Mouse (Mus musculus) 3134 (cell line): Measurements from ENCODE around the gene Atcay.

Source experiments
- DNase-seq: peaks from one replicate; pipeline ENCODE4 v3.0.0-alpha.2; 2011; ENCODE audit warnings: low spot score; ENCODE audit not compliant: insufficient read length; ENCODE audit errors: extremely low read depth

Atcay gene

GRCm38 (mm10) chr10:81230438-81231332 lies at the start of gene Atcay:
TSS of gene Atcay (minus strand) at chr10:81230833.
- DNase-seq = no peak

- no peak for DNase-seq
Measured at GRCm38 (mm10) chr10:81279496-81279895, 48.9 kb upstream of the Atcay start.

GRCm38 (mm10) chr10:81277676-81278075 lies 47.0 kb upstream of the Atcay start:
- no peak for DNase-seq

GRCm38 (mm10) chr10:81273842-81274241 lies 43.2 kb upstream of the Atcay start:
- DNase-seq = no peak

GRCm38 (mm10) chr10:81272356-81272755 lies 41.7 kb upstream of the Atcay start:
- DNase-seq = no peak

- no peak for DNase-seq
Measured at GRCm38 (mm10) chr10:81268643-81269412, 38.2 kb upstream of the Atcay start.

- peak; percentile 80 for DNase-seq
Measured at GRCm38 (mm10) chr10:81268056-81268455, 37.4 kb upstream of the Atcay start.

GRCm38 (mm10) chr10:81266211-81267105 lies 35.8 kb upstream of the Atcay start, which contains the start of the genes Mrpl54 and Apba3:
TSS of gene Mrpl54 (minus strand) at chr10:81266934.
TSS of gene Apba3 (plus strand) at chr10:81266960.
- peak; percentile 97 for DNase-seq

- DNase-seq = no peak
Measured at GRCm38 (mm10) chr10:81265540-81265939, 34.9 kb upstream of the Atcay start.

- DNase-seq = no peak
Measured at GRCm38 (mm10) chr10:81261025-81261424, 30.4 kb upstream of the Atcay start.

- no peak for DNase-seq
Measured at GRCm38 (mm10) chr10:81259225-81259884, 28.7 kb upstream of the Atcay start.

- DNase-seq = no peak
Measured at GRCm38 (mm10) chr10:81257158-81258039, 26.8 kb upstream of the Atcay start.

GRCm38 (mm10) chr10:81254886-81255285 lies 24.3 kb upstream of the Atcay start:
- DNase-seq = no peak

- no peak for DNase-seq
Measured at GRCm38 (mm10) chr10:81252424-81253419, 22.1 kb upstream of the Atcay start, which contains the start of gene Matk. TSS of gene Matk (plus strand) at chr10:81252935.

- no peak for DNase-seq
Measured at GRCm38 (mm10) chr10:81249442-81249841, 18.8 kb upstream of the Atcay start.

GRCm38 (mm10) chr10:81247804-81248203 lies 17.2 kb upstream of the Atcay start:
- no peak for DNase-seq

- no peak for DNase-seq
Measured at GRCm38 (mm10) chr10:81245166-81245565, 14.5 kb upstream of the Atcay start.

GRCm38 (mm10) chr10:81244595-81244994 lies 14.0 kb upstream of the Atcay start:
- peak; percentile 68 for DNase-seq
